Mouse (Mus musculus) kidney, embryonic 15.5 days (tissue): ENCODE data around the gene Slc27a3. TPM values are rescaled to one million over a fixed set of nuclear protein-coding genes. Genes with fewer than 3 reads are reported as not detected.

Source experiments
- polyA plus RNA-seq: library from polyadenylated mRNA; unstranded; fragments of >200 nt; fragmentation: Nextera tagmentation; extraction: Ambion mirVana; gene quantifications from 2 replicates; pipeline ENCODE4 v1.2.1, GENCODE M21; 2015

The Slc27a3 gene
- polyA plus RNA-seq, 1 experiment from 2014 or later: 17.3 TPM

Other genes starting within 250 kb of the Slc27a3 start
- gene Rps27, start 176.3 kb downstream of the Slc27a3 start, polyA plus RNA-seq: 1,600 and 1,610 TPM in 2 replicates
- 39.8 and 40.8 TPM in 2 replicates for gene Rab13, start 176.2 kb downstream of the Slc27a3 start, polyA plus RNA-seq
- 96.9 and 105 TPM in 2 replicates for gene Jtb, start 158.3 kb downstream of the Slc27a3 start, polyA plus RNA-seq
- 3.7 and 6.9 TPM in 2 replicates for gene Creb3l4, start 146.4 kb downstream of the Slc27a3 start, polyA plus RNA-seq
- gene Slc39a1, start 141.8 kb downstream of the Slc27a3 start, polyA plus RNA-seq: 101 and 104 TPM in 2 replicates
- gene Crtc2, start 135.8 kb downstream of the Slc27a3 start, polyA plus RNA-seq: 26.1 and 26.7 TPM in 2 replicates
- 3.9 and 4.1 TPM in 2 replicates for gene Dennd4b, start 124.8 kb downstream of the Slc27a3 start, polyA plus RNA-seq
- 12.8 and 16.2 TPM in 2 replicates for gene Gatad2b, start 96.8 kb downstream of the Slc27a3 start, polyA plus RNA-seq
- 32.9 and 38.1 TPM in 2 replicates for gene Ints3, start 43.7 kb upstream of the Slc27a3 start, polyA plus RNA-seq
- 13.6 and 16.2 TPM in 2 replicates for gene Npr1, start 75.9 kb upstream of the Slc27a3 start, polyA plus RNA-seq
- 236 and 238 TPM in 2 replicates for gene Ilf2, start 86.2 kb upstream of the Slc27a3 start, polyA plus RNA-seq
- 69.9 and 70.6 TPM in 2 replicates for gene Snapin, start 101.1 kb upstream of the Slc27a3 start, polyA plus RNA-seq
- 149 and 152 TPM in 2 replicates for gene Chtop, start 119.6 kb upstream of the Slc27a3 start, polyA plus RNA-seq
- 79.4 and 87.1 TPM in 2 replicates for gene S100a1, start 124.5 kb upstream of the Slc27a3 start, polyA plus RNA-seq
- 39.8 and 40.5 TPM in 2 replicates for gene S100a13, start 124.5 kb upstream of the Slc27a3 start, polyA plus RNA-seq
- gene S100a14, start 136.9 kb upstream of the Slc27a3 start, polyA plus RNA-seq: 3.8 and 6.6 TPM in 2 replicates
- gene S100a16, start 147.3 kb upstream of the Slc27a3 start, polyA plus RNA-seq: 190 and 192 TPM in 2 replicates
- gene S100a3, start 170.6 kb upstream of the Slc27a3 start, polyA plus RNA-seq: not detected in 2 replicates
- gene S100a2, start 200.3 kb upstream of the Slc27a3 start, polyA plus RNA-seq: not detected in 2 replicates
- gene Gm42674, start 212.0 kb upstream of the Slc27a3 start, polyA plus RNA-seq: not detected in 2 replicates
- gene S100a4, start 213.8 kb upstream of the Slc27a3 start, polyA plus RNA-seq: 4.2 and 6.4 TPM in 2 replicates
- 0.46 TPM in 1 of 2 replicates, not detected in the other for gene S100a5, start 218.6 kb upstream of the Slc27a3 start, polyA plus RNA-seq
- 168 and 169 TPM in 2 replicates for gene S100a6, start 222.9 kb upstream of the Slc27a3 start, polyA plus RNA-seq